Mouse (Mus musculus): Measurements from ENCODE around the gene Olfr623. TPM values are rescaled to one million over a fixed set of nuclear protein-coding genes. Genes with fewer than 3 reads are reported as not detected.

The Olfr623 gene
- not detected for polyA plus RNA-seq (2017; shearing (Covaris generic))

DNA sequence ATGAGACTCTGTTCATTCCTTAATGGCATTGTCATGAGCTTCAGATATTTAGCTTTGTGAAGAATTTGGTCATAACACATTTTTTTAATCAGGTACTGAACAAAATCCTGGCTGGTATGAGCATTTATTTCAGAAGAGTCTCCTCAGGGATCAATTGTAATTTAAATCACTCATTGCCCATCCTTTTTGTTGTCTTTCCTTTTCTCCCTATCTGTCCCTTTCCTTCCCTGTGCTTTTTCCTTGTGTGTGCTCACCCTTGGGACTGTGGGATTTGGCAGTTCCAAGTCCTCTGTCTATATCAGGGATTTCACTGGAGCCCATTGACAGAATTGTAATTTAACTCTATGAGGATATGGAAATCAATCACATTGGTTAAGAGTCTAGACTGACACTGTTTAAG, at the start of gene Olfr623:
Olfr623 (minus strand) TSS at position 101 of the 400 bp plus-strand sequence.

DNA sequence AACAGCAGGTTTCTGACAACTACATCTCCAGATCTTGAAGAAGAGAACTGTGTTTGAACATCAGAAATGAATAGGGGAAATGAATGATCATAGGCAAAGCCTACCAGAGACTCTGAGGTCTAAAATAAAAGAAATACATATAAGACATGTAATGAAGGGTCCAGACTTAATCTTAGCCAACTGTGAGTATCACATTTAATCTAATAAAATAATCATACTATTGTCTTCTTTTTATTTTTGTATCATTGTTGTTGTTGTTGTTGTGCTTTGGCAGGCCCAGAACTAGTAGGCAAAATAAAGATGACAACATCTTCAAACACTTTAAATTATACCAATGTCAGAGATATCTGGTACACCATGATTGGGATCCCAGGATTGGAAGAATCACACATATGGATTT, 18.9 kb upstream of the Olfr623 start, which contains the start of gene Olfr625-ps1:
Olfr625-ps1 (plus strand) TSS at position 301 of the 400 bp plus-strand sequence.

DNA sequence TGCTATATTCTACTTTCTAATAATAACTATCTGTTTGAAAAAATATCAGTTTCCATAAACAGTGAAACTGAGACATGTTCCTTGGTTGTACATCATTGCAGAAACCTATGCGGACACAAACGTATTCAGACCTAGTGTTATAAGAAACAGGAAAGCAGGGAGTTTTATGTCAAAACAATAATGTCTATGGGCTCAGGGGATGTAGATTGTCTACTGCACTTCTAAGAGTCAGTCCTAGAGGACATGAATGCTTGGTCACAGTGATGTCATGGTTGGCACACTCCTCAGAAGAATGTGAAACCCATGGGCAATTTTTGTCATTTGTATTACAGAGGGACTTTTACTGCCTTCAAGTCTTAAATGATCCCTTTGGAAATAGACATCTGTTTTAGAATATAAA, 7.6 kb upstream of the Olfr623 start, which contains the start of gene Olfr624:
Olfr624 (minus strand) TSS at position 101 of the 400 bp plus-strand sequence.

DNA sequence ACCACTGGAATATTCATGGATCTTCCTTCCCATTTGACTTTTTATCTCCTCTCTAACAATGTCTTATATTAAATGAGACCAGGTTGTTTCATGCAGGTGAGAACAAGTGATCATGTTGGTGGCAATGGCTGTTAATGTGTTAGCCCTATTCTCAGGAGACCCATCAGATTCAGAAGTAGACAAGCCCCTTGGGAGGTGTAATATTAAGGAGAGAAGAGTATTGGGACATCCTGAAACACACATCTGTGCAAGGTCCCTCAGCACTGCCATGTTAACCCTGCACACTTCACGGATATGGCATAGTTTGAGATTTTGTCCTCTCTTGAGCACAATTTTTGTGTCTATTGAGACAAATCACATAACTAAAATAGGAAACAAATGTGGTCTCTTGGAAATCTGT, 20.9 kb downstream of the Olfr623 start, which contains the start of gene Olfr622:
Olfr622 (minus strand) TSS at position 101 of the 400 bp plus-strand sequence.

DNA sequence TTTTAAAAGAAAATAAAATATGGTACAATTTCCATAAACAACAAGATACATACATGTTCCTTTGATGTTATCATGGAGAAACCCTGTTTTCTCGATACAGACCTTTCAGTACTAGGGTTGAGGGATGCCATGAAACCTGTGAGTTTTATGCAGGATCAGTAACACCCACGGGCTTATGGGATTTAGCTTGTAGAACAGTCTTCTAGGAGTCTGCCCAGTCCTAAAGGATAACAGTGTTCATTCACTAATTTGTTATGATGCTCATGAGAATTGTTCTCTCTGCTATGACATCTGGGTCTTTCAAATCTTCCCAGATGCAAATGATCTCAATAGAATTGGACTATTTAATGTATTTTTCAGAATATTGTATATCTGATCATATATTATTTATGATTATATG, 51.1 kb downstream of the Olfr623 start, which contains the start of gene Olfr620:
Olfr620 (minus strand) TSS at position 101 of the 400 bp plus-strand sequence.

Other genes with a start within 250 kb of the Olfr623 start
- gene Usp17lc, start 248.6 kb downstream of the Olfr623 start, polyA plus RNA-seq (2017; shearing (Covaris generic)) = not detected
- not detected for gene Olfr605, start 218.3 kb downstream of the Olfr623 start, polyA plus RNA-seq (2017; shearing (Covaris generic))
- not detected for gene Olfr606, start 214.7 kb downstream of the Olfr623 start, polyA plus RNA-seq (2017; shearing (Covaris generic))
- 0.11 TPM for gene Olfr607, start 199.5 kb downstream of the Olfr623 start, polyA plus RNA-seq (2017; shearing (Covaris generic))
- not detected for gene Olfr608, start 193.8 kb downstream of the Olfr623 start, polyA plus RNA-seq (2017; shearing (Covaris generic))
- not detected for gene Olfr609, start 165.6 kb downstream of the Olfr623 start, polyA plus RNA-seq (2017; shearing (Covaris generic))
- not detected for gene Olfr610, start 151.6 kb downstream of the Olfr623 start, polyA plus RNA-seq (2017; shearing (Covaris generic))
- gene Olfr611, start 142.9 kb downstream of the Olfr623 start, polyA plus RNA-seq (2017; shearing (Covaris generic)) = not detected
- gene Olfr612, start 121.0 kb downstream of the Olfr623 start, polyA plus RNA-seq (2017; shearing (Covaris generic)) = not detected
- gene Olfr613, start 115.6 kb downstream of the Olfr623 start, polyA plus RNA-seq (2017; shearing (Covaris generic)) = not detected
- not detected for gene Olfr615, start 107.6 kb downstream of the Olfr623 start, polyA plus RNA-seq (2017; shearing (Covaris generic))
- gene Olfr616, start 94.6 kb downstream of the Olfr623 start, polyA plus RNA-seq (2017; shearing (Covaris generic)) = not detected
- not detected for gene Olfr617, start 90.6 kb downstream of the Olfr623 start, polyA plus RNA-seq (2017; shearing (Covaris generic))
- gene Olfr618, start 73.6 kb downstream of the Olfr623 start, polyA plus RNA-seq (2017; shearing (Covaris generic)) = not detected
- not detected for gene Olfr619, start 63.1 kb downstream of the Olfr623 start, polyA plus RNA-seq (2017; shearing (Covaris generic))
- gene Olfr620, start 51.2 kb downstream of the Olfr623 start, polyA plus RNA-seq (2017; shearing (Covaris generic)) = 0.12 TPM
- gene Olfr622, start 21.0 kb downstream of the Olfr623 start, polyA plus RNA-seq (2017; shearing (Covaris generic)) = not detected
- gene Olfr624, start 7.5 kb upstream of the Olfr623 start, polyA plus RNA-seq (2017; shearing (Covaris generic)) = not detected
- not detected for gene Olfr625-ps1, start 19.0 kb upstream of the Olfr623 start, polyA plus RNA-seq (2017; shearing (Covaris generic))
- gene Olfr243, start 51.0 kb upstream of the Olfr623 start, polyA plus RNA-seq (2017; shearing (Covaris generic)) = not detected
- gene Olfr628, start 66.7 kb upstream of the Olfr623 start, polyA plus RNA-seq (2017; shearing (Covaris generic)) = not detected
- not detected for gene Olfr629, start 81.2 kb upstream of the Olfr623 start, polyA plus RNA-seq (2017; shearing (Covaris generic))
- not detected for gene Olfr630, start 93.6 kb upstream of the Olfr623 start, polyA plus RNA-seq (2017; shearing (Covaris generic))
- not detected for gene Olfr69, start 107.9 kb upstream of the Olfr623 start, polyA plus RNA-seq (2017; shearing (Covaris generic))
- gene Olfr68, start 116.0 kb upstream of the Olfr623 start, polyA plus RNA-seq (2017; shearing (Covaris generic)) = 0.09 TPM
- gene Olfr67, start 128.1 kb upstream of the Olfr623 start, polyA plus RNA-seq (2017; shearing (Covaris generic)) = not detected
- 19.9 TPM for gene Hbb-bt, start 150.3 kb upstream of the Olfr623 start, polyA plus RNA-seq (2017; shearing (Covaris generic))
- 82.8 TPM for gene Hbb-bs, start 164.4 kb upstream of the Olfr623 start, polyA plus RNA-seq (2017; shearing (Covaris generic))
- not detected for gene Hbb-bh2, start 176.8 kb upstream of the Olfr623 start, polyA plus RNA-seq (2017; shearing (Covaris generic))
- gene Hbb-bh1, start 179.5 kb upstream of the Olfr623 start, polyA plus RNA-seq (2017; shearing (Covaris generic)) = not detected
- gene Hbb-y, start 189.5 kb upstream of the Olfr623 start, polyA plus RNA-seq (2017; shearing (Covaris generic)) = not detected
- not detected for gene Olfr66, start 222.6 kb upstream of the Olfr623 start, polyA plus RNA-seq (2017; shearing (Covaris generic))
- not detected for gene Olfr64, start 230.8 kb upstream of the Olfr623 start, polyA plus RNA-seq (2017; shearing (Covaris generic))
- gene Olfr65, start 239.8 kb upstream of the Olfr623 start, polyA plus RNA-seq (2017; shearing (Covaris generic)) = not detected